Mouse (Mus musculus) hindbrain, embryonic 16.5 days (tissue): ENCODE measurements around the gene Tas1r3. TPM values are rescaled to one million over a fixed set of nuclear protein-coding genes. Genes with fewer than 3 reads are reported as not detected.

Experiments
- ATAC-seq: fragments of 200-750 bp; cut with Nextera tagmentation; 2 replicates; pipeline ENCODE4 v1.8.0; 2017; ENCODE audit warnings: moderate TSS enrichment, moderate library complexity
- H3K27ac ChIP-seq: fragments of 300-500 bp; sonication (generic); 2 replicates; pipeline ENCODE4 v1.5.1; 2014; ENCODE audit warnings: low read depth, mild to moderate bottlenecking, control low read depth, low read length, moderate library complexity
- H3K27me3 ChIP-seq: fragments of 300-500 bp; sonication (generic); replicated peaks from 2 replicates; pipeline ENCODE4 v1.6.1; 2014; ENCODE audit warnings: low read length; ENCODE audit not compliant: control insufficient read depth, insufficient read depth
- H3K36me3 ChIP-seq: fragments of 300-500 bp; sonication (generic); 2 replicates; pipeline ENCODE4 v1.6.1; 2014; ENCODE audit warnings: mild to moderate bottlenecking, low read length, moderate library complexity, mixed read lengths; ENCODE audit not compliant: control insufficient read depth, insufficient read depth
- H3K4me1 ChIP-seq: fragments of 300-500 bp; sonication (generic); 2 replicates; pipeline ENCODE4 v1.6.1; 2014; ENCODE audit warnings: low read depth, low read length; ENCODE audit not compliant: control insufficient read depth, insufficient read depth
- H3K4me2 ChIP-seq: fragments of 300-500 bp; sonication (generic); 2 replicates; pipeline ENCODE4 v1.6.1; 2014; ENCODE audit warnings: mild to moderate bottlenecking, low read length, control low read depth, moderate library complexity
- H3K4me3 ChIP-seq: fragments of 300-500 bp; sonication (generic); 2 replicates; pipeline ENCODE4 v1.5.1; 2014; ENCODE audit warnings: mild to moderate bottlenecking, low read length, control low read depth, moderate library complexity
- H3K9ac ChIP-seq: fragments of 300-500 bp; sonication (generic); 2 replicates; pipeline ENCODE4 v1.6.1; 2014; ENCODE audit warnings: low read depth, mild to moderate bottlenecking, control low read depth, low read length, moderate library complexity
- H3K9me3 ChIP-seq: fragments of 300-500 bp; sonication (generic); 2 replicates; pipeline ENCODE4 v1.6.1; 2014; ENCODE audit warnings: mild to moderate bottlenecking, low read length, moderate library complexity; ENCODE audit not compliant: control insufficient read depth
- WGBS: fragments of 180-500 bp; shearing (Covaris S2); extraction: QIAGEN DNeasy Blood & Tissue Kit; methylation state at CpG from one replicate; pipeline ENCODE4 v1.1.7; 2014; 5-methylcytosine and 5-hydroxymethylcytosine counted together
- polyA plus RNA-seq: library from polyadenylated mRNA; unstranded; fragments of >200 nt; fragmentation: Nextera tagmentation; extraction: Ambion mirVana; gene quantifications from 2 replicates; pipeline ENCODE4 v1.2.1, GENCODE M21; 2015

The Tas1r3 gene
- polyA plus RNA-seq, 1 experiment from 2014 or later, result 0.29 TPM

- peaks cover 6% of the 10 kb centered on the region for H3K36me3 ChIP-seq
- 92% methylated on average over 3 of the region's 3 CpGs for WGBS
- ATAC-seq, result no peak
- no peak overlapping the region for H3K27ac ChIP-seq
- H3K27me3 ChIP-seq, result no peaks in the 10 kb centered on the region
- no peak overlapping the region for H3K9ac ChIP-seq
- H3K4me1 ChIP-seq, result peaks cover 38% of the 10 kb centered on the region
- H3K4me2 ChIP-seq, result peak overlapping the region; percentile 93; the same call in 1 of the 2 replicates
- H3K9me3 ChIP-seq, result no peaks in the 10 kb centered on the region
- no peak overlapping the region for H3K4me3 ChIP-seq
Observed at GRCm38 (mm10) chr4:155849792-155850451, 13.2 kb downstream of the Tas1r3 start.

- no peak overlapping the region for H3K27ac ChIP-seq
- H3K4me1 ChIP-seq, result peaks cover 38% of the 10 kb centered on the region
- H3K4me3 ChIP-seq, result no peak overlapping the region; the same call in 1 of the 2 replicates
- peak overlapping the region; percentile 93 for H3K4me2 ChIP-seq
- H3K9ac ChIP-seq, result peak overlapping the region; percentile 15; the same call in 1 of the 2 replicates
- no peaks in the 10 kb centered on the region for H3K27me3 ChIP-seq
- 95% methylated on average over 2 of the region's 2 CpGs for WGBS
- no peaks in the 10 kb centered on the region for H3K9me3 ChIP-seq
- peaks cover 2% of the 10 kb centered on the region; the same call in 1 of the 2 replicates for H3K36me3 ChIP-seq
- no peak for ATAC-seq
Observed at GRCm38 (mm10) chr4:155849391-155849790, 13.8 kb downstream of the Tas1r3 start.

- Histone ChIP-seq H3K4me3 (peak overlapping the region; percentile 90), H3K4me1 (peaks cover 38% of the 10 kb centered on the region), H3K36me3 (peaks cover 2% of the 10 kb centered on the region; the same call in 1 of the 2 replicates), H3K9me3 (no peaks in the 10 kb centered on the region), H3K4me2 (peak overlapping the region; percentile 93), H3K27ac (no peak overlapping the region), H3K27me3 (no peaks in the 10 kb centered on the region), H3K9ac (peak overlapping the region; percentile 99)
- 55% methylated on average over 7 of the region's 7 CpGs for WGBS
- no peak for ATAC-seq
Observed at GRCm38 (mm10) chr4:155848434-155849095, 14.6 kb downstream of the Tas1r3 start.

GRCm38 (mm10) chr4:155847591-155848352 is 15.4 kb downstream of the Tas1r3 start:
- Histone ChIP-seq H3K4me1 (peaks cover 38% of the 10 kb centered on the region), H3K9me3 (no peaks in the 10 kb centered on the region), H3K4me3 (peak overlapping the region; percentile 90), H3K9ac (peak overlapping the region; percentile 99), H3K27ac (peak overlapping the region; percentile 85), H3K4me2 (peak overlapping the region; percentile 93), H3K27me3 (no peaks in the 10 kb centered on the region), H3K36me3 (no peaks in the 10 kb centered on the region; the same call in 1 of the 2 replicates)
- 1% methylated on average over 60 of the region's 69 CpGs for WGBS
- peak; percentile 4; the same call in 1 of the 2 replicates for ATAC-seq

- peak within 1 kb of the TSS; percentile 93 for H3K4me2 ChIP-seq
- peak within 1 kb of the TSS; percentile 99 for H3K9ac ChIP-seq
- H3K4me1 ChIP-seq, result peaks cover 38% of the 10 kb centered on the region
- no peaks in the 10 kb centered on the region for H3K27me3 ChIP-seq
- peak; percentile 90 for ATAC-seq
- 3% methylated on average over 60 of the region's 65 CpGs for WGBS
- no peaks in the 10 kb centered on the region for H3K9me3 ChIP-seq
- peak within 1 kb of the TSS; percentile 85 for H3K27ac ChIP-seq
- peak within 1 kb of the TSS; percentile 90 for H3K4me3 ChIP-seq
- H3K36me3 ChIP-seq, result no peaks in the 10 kb centered on the region
Observed at GRCm38 (mm10) chr4:155846871-155847578, 16.1 kb downstream of the Tas1r3 start, which contains the start of gene Dvl1. Gene Dvl1, plus strand, starts transcription at chr4:155847402.

GRCm38 (mm10) chr4:155843231-155843630 is 19.9 kb downstream of the Tas1r3 start:
- Histone ChIP-seq H3K27ac (no peak overlapping the region), H3K4me1 (peaks cover 18% of the 10 kb centered on the region), H3K27me3 (no peaks in the 10 kb centered on the region), H3K4me2 (no peak overlapping the region), H3K4me3 (no peak overlapping the region), H3K36me3 (no peaks in the 10 kb centered on the region), H3K9ac (no peak overlapping the region), H3K9me3 (no peaks in the 10 kb centered on the region)
- 91% methylated on average over 5 of the region's 5 CpGs for WGBS
- ATAC-seq, result no peak

- H3K27ac ChIP-seq, result no peak overlapping the region
- H3K4me2 ChIP-seq, result peak overlapping the region; percentile 65; the same call in 1 of the 2 replicates
- H3K4me1 ChIP-seq, result peaks cover 13% of the 10 kb centered on the region
- H3K4me3 ChIP-seq, result no peak overlapping the region
- no peaks in the 10 kb centered on the region for H3K36me3 ChIP-seq
- no peaks in the 10 kb centered on the region for H3K9me3 ChIP-seq
- H3K9ac ChIP-seq, result 0 out of 2 replicates have a peak overlapping the region, but pooled peaks have one; percentile 23
- WGBS, result 38% methylated on average over 38 of the region's 38 CpGs
- no peak for ATAC-seq
- H3K27me3 ChIP-seq, result no peaks in the 10 kb centered on the region
Observed at GRCm38 (mm10) chr4:155841651-155842270, 21.4 kb downstream of the Tas1r3 start.

- Histone ChIP-seq H3K27me3 (no peaks in the 10 kb centered on the region), H3K27ac (no peak overlapping the region), H3K9ac (peak overlapping the region; percentile 61), H3K36me3 (no peaks in the 10 kb centered on the region), H3K9me3 (no peaks in the 10 kb centered on the region), H3K4me3 (peak overlapping the region; percentile 37), H3K4me2 (peak overlapping the region; percentile 65), H3K4me1 (peaks cover 9% of the 10 kb centered on the region; the same call in 1 of the 2 replicates)
- ATAC-seq, result peak; percentile 46; the same call in 1 of the 2 replicates
- 2% methylated on average over 32 of the region's 32 CpGs for WGBS
Observed at GRCm38 (mm10) chr4:155841003-155841454, 22.1 kb downstream of the Tas1r3 start.
